Mouse (Mus musculus): ENCODE results near the gene Ctsm. TPM values are rescaled to one million over a fixed set of nuclear protein-coding genes. Genes with fewer than 3 reads are reported as not detected.
"Not testable (repeated sequence)": the region's sequence is repeated elsewhere in the genome, so short reads cannot be mapped to it uniquely, and the experiment has no call there.

Gene Ctsm
- not detected for total RNA-seq (2021)
- long read RNA-seq: 0 reads

DNA sequence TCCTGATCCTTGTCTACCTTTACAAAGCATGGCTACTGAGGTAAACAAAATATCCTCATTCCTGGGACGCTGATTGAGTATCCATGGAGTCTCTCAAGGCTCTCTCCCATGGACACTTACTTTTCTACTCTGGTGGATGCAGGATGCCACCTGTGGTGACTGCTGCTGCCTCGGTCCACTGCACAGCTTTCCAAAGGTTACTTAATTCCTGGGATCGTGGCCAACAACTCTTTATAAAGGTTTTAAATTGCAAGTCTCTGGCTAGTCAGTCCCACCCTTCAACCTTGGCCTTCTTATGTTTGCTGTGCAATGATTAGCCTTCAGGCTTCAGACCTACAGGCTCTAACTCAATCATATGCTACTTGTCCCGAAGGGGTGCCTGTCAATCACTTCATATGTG lies at the start of gene Ctsm:
TSS of gene Ctsm (minus strand) at position 209 of the 400 bp plus-strand sequence.
- no peak for DNase-seq (ENCODE audit: low spot score in 2 of 2)

GRCm38 (mm10) chr13:61570027-61570426 lies 28.4 kb upstream of the Ctsm start, which contains the start of gene Cts3:
Cts3 (minus strand) TSS chr13:61570127.
- no peak for DNase-seq (ENCODE audit: low spot score in 2 of 2)

DNA sequence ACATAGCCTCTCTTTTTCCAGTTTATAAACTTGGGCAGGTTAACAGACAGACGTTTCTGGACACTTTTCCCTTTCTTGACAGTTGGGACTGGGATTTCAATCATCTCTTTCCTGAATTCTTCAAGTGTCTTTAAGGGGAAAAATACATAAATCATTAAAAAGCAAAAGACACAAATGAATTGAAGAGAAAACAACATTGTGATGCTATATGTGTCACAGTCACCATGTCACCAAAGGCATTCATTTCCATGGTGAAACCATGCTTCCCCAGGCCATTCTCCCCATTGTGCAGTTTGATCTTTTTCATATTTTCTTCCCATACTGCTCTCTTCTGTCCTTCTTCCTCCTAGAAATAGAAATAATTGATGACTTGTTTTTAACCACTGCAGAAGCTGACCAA lies 26.4 kb upstream of the Ctsm start, which contains the start of gene Gm49352:
TSS of gene Gm49352 (minus strand) at position 101 of the 400 bp plus-strand sequence.
- not testable (repeated sequence) for DNase-seq (ENCODE audit: low spot score in 2 of 2)

Other genes with a start within 250 kb of the Ctsm start
- not detected for gene Cts7, start 183.6 kb downstream of the Ctsm start, total RNA-seq (2021)
- not detected for gene Gm49352, start 26.3 kb upstream of the Ctsm start, total RNA-seq (2021)
- gene Cts3, start 28.3 kb upstream of the Ctsm start, total RNA-seq (2021): not detected

All from layer of hippocampus, postnatal 10 days (tissue).